Mouse (Mus musculus) cortical plate, adult 2 months (tissue): Measurements from ENCODE around the gene Npas3.

ENCODE experiments used
- CTCF ChIP-seq: fragments of 200-500 bp; IDR thresholded peaks from 2 replicates; pipeline ENCODE4 v1.5.1; 2011; ENCODE audit warnings: mild to moderate bottlenecking, control low read depth, low read length; ENCODE audit not compliant: insufficient read depth; ENCODE audit errors: extremely low read depth
- POLR2A ChIP-seq: fragments of 200-500 bp; IDR thresholded peaks from 2 replicates; pipeline ENCODE4 v1.6.1; 2011; ENCODE audit warnings: mild to moderate bottlenecking, low read length, control low read depth; ENCODE audit not compliant: insufficient read depth; ENCODE audit errors: extremely low read depth

- TF ChIP-seq CTCF (no peak), POLR2A (no peak)
Observed at GRCm38 (mm10) chr12:53692471-53692870, 444.0 kb downstream of the Npas3 start.
